Mouse (Mus musculus) limb, embryonic 13.5 days (tissue): ENCODE measurements at regions not wholly inside any gene's neighbourhood (a gene's known extent, or its start where the extent isn't known, plus 50 kb on each side); places are given as distances from the start of the nearest gene placed in this dataset.

ENCODE experiments used
- ATAC-seq: fragments of 200-750 bp; cut with Nextera tagmentation; 2 replicates; pipeline ENCODE4 v1.8.0; 2017; ENCODE audit warnings: low read depth, moderate number of reproducible peaks, moderate TSS enrichment; ENCODE audit not compliant: low FRiP score
- H3K27ac ChIP-seq: fragments of 300-500 bp; sonication (generic); 2 replicates; pipeline ENCODE4 v1.5.1; 2015; ENCODE audit warnings: inconsistent platforms, mild to moderate bottlenecking, moderate library complexity
- H3K27me3 ChIP-seq: fragments of 300-500 bp; sonication (generic); 2 replicates; pipeline ENCODE4 v1.6.1; 2015; ENCODE audit warnings: mild to moderate bottlenecking, inconsistent platforms
- H3K36me3 ChIP-seq: fragments of 300-500 bp; sonication (generic); 2 replicates; pipeline ENCODE4 v1.6.1; 2015; ENCODE audit warnings: inconsistent platforms, mild to moderate bottlenecking, moderate library complexity
- H3K4me1 ChIP-seq: fragments of 300-500 bp; sonication (generic); 2 replicates; pipeline ENCODE4 v1.6.1; 2015; ENCODE audit warnings: inconsistent platforms
- H3K4me2 ChIP-seq: fragments of 300-500 bp; sonication (generic); replicated peaks from 2 replicates; pipeline ENCODE4 v1.6.1; 2015; ENCODE audit warnings: inconsistent platforms, mild to moderate bottlenecking, moderate library complexity
- H3K4me3 ChIP-seq: fragments of 300-500 bp; sonication (generic); 2 replicates; pipeline ENCODE4 v1.5.1; 2015; ENCODE audit warnings: moderate library complexity, mild to moderate bottlenecking, inconsistent platforms
- H3K9ac ChIP-seq: fragments of 300-500 bp; sonication (generic); 2 replicates; pipeline ENCODE4 v1.6.1; 2015; ENCODE audit warnings: mild to moderate bottlenecking, inconsistent platforms
- H3K9me3 ChIP-seq: fragments of 300-500 bp; sonication (generic); 2 replicates; pipeline ENCODE4 v1.6.1; 2016; ENCODE audit warnings: inconsistent platforms
- WGBS: fragments of 180-500 bp; shearing (Covaris S2); methylation state at CpG from one replicate; pipeline ENCODE4 v1.1.7; 2015; 5-methylcytosine and 5-hydroxymethylcytosine counted together

- Histone ChIP-seq H3K27me3 (no peaks in the 10 kb centered on the region), H3K4me3 (no peak overlapping the region), H3K27ac (no peak overlapping the region), H3K9ac (no peak overlapping the region), H3K4me1 (no peaks in the 10 kb centered on the region), H3K4me2 (no peak overlapping the region), H3K9me3 (no peaks in the 10 kb centered on the region), H3K36me3 (no peaks in the 10 kb centered on the region)
- WGBS: 83% methylated on average over 4 of the region's 4 CpGs
- no peak for ATAC-seq
Observed at GRCm38 (mm10) chr9:102449366-102449765, 56.2 kb upstream of the Ky start.

- Histone ChIP-seq H3K9ac (no peak overlapping the region), H3K4me1 (no peaks in the 10 kb centered on the region), H3K36me3 (no peaks in the 10 kb centered on the region), H3K9me3 (no peaks in the 10 kb centered on the region), H3K4me3 (no peak overlapping the region), H3K27me3 (no peaks in the 10 kb centered on the region), H3K27ac (no peak overlapping the region), H3K4me2 (no peak overlapping the region)
- ATAC-seq: no peak
- 60% methylated on average over 2 of the region's 2 CpGs for WGBS
Observed at GRCm38 (mm10) chr9:102446066-102446465, 59.5 kb upstream of the Ky start.

GRCm38 (mm10) chr9:102442198-102442842 lies 63.2 kb upstream of the Ky start:
- Histone ChIP-seq H3K9me3 (no peaks in the 10 kb centered on the region), H3K27ac (no peak overlapping the region), H3K27me3 (no peaks in the 10 kb centered on the region), H3K4me1 (no peaks in the 10 kb centered on the region), H3K9ac (no peak overlapping the region), H3K36me3 (no peaks in the 10 kb centered on the region), H3K4me2 (no peak overlapping the region), H3K4me3 (no peak overlapping the region)
- WGBS: 81% methylated on average over 11 of the region's 11 CpGs
- no peak for ATAC-seq

- no peak overlapping the region for H3K4me2 ChIP-seq
- H3K4me3 ChIP-seq: no peak overlapping the region
- H3K4me1 ChIP-seq: peaks cover 10% of the 10 kb centered on the region
- WGBS: 79% methylated on average over 3 of the region's 3 CpGs
- no peak overlapping the region for H3K27ac ChIP-seq
- H3K9ac ChIP-seq: no peak overlapping the region
- H3K27me3 ChIP-seq: no peaks in the 10 kb centered on the region
- no peaks in the 10 kb centered on the region for H3K9me3 ChIP-seq
- H3K36me3 ChIP-seq: no peaks in the 10 kb centered on the region
- ATAC-seq: no peak
Observed at GRCm38 (mm10) chr9:102437641-102438040, 67.9 kb upstream of the Ky start.

- ATAC-seq: no peak
- H3K9me3 ChIP-seq: no peaks in the 10 kb centered on the region
- no peak overlapping the region for H3K4me2 ChIP-seq
- H3K27me3 ChIP-seq: no peaks in the 10 kb centered on the region
- H3K9ac ChIP-seq: no peak overlapping the region
- no peaks in the 10 kb centered on the region for H3K36me3 ChIP-seq
- WGBS: 89% methylated on average over 5 of the region's 5 CpGs
- H3K4me1 ChIP-seq: peaks cover 14% of the 10 kb centered on the region
- H3K27ac ChIP-seq: no peak overlapping the region
- H3K4me3 ChIP-seq: no peak overlapping the region
Observed at GRCm38 (mm10) chr9:102436378-102436777, 69.2 kb upstream of the Ky start.

- 86% methylated on average over 5 of the region's 5 CpGs for WGBS
- Histone ChIP-seq H3K36me3 (no peaks in the 10 kb centered on the region), H3K9ac (no peak overlapping the region), H3K27ac (no peak overlapping the region), H3K4me1 (peaks cover 29% of the 10 kb centered on the region), H3K9me3 (no peaks in the 10 kb centered on the region), H3K4me3 (no peak overlapping the region), H3K4me2 (no peak overlapping the region), H3K27me3 (peaks cover 18% of the 10 kb centered on the region)
- no peak for ATAC-seq
Observed at GRCm38 (mm10) chr9:102428031-102428430, 73.5 kb upstream of the Ephb1 start.

- ATAC-seq: no peak
- Histone ChIP-seq H3K4me1 (peaks cover 24% of the 10 kb centered on the region), H3K27ac (0 out of 2 replicates have a peak overlapping the region, but pooled peaks have one; percentile 83), H3K4me3 (peak overlapping the region; percentile 25), H3K27me3 (peaks cover 11% of the 10 kb centered on the region), H3K9ac (no peak overlapping the region), H3K36me3 (no peaks in the 10 kb centered on the region), H3K9me3 (no peaks in the 10 kb centered on the region), H3K4me2 (peak overlapping the region; percentile 57)
- WGBS: 52% methylated on average over 11 of the region's 11 CpGs
Observed at GRCm38 (mm10) chr9:102424672-102425345, 70.3 kb upstream of the Ephb1 start.

- Histone ChIP-seq H3K9me3 (no peaks in the 10 kb centered on the region), H3K4me3 (peak overlapping the region; percentile 25), H3K4me2 (peak overlapping the region; percentile 57), H3K36me3 (no peaks in the 10 kb centered on the region), H3K27ac (peak overlapping the region; percentile 83), H3K4me1 (peaks cover 24% of the 10 kb centered on the region), H3K27me3 (peaks cover 5% of the 10 kb centered on the region; the same call in 1 of the 2 replicates), H3K9ac (0 out of 2 replicates have a peak overlapping the region, but pooled peaks have one; percentile 31)
- WGBS: 6% methylated on average over 20 of the region's 20 CpGs
- peak; percentile 83 for ATAC-seq
Observed at GRCm38 (mm10) chr9:102423919-102424671, 69.6 kb upstream of the Ephb1 start.

GRCm38 (mm10) chr9:102423465-102423918 lies 69.0 kb upstream of the Ephb1 start:
- H3K27ac ChIP-seq: peak overlapping the region; percentile 83
- 0 out of 2 replicates have a peak overlapping the region, but pooled peaks have one; percentile 31 for H3K9ac ChIP-seq
- WGBS: 5% methylated on average over 9 of the region's 9 CpGs

GRCm38 (mm10) chr9:102421826-102422225 lies 67.3 kb upstream of the Ephb1 start:
- Histone ChIP-seq H3K36me3 (no peaks in the 10 kb centered on the region), H3K27ac (no peak overlapping the region), H3K4me2 (no peak overlapping the region), H3K27me3 (no peaks in the 10 kb centered on the region), H3K9me3 (no peaks in the 10 kb centered on the region; the same call in 1 of the 2 replicates), H3K4me1 (peaks cover 24% of the 10 kb centered on the region), H3K9ac (no peak overlapping the region), H3K4me3 (no peak overlapping the region)
- no peak for ATAC-seq
- 87% methylated on average over 3 of the region's 3 CpGs for WGBS

More at GRCm38 (mm10) chr9:102423465-102423918, 69.0 kb upstream of the Ephb1 start:
- Histone ChIP-seq H3K4me3 (peak overlapping the region; percentile 25; the same call in 1 of the 2 replicates), H3K4me1 (peaks cover 24% of the 10 kb centered on the region), H3K36me3 (no peaks in the 10 kb centered on the region), H3K27me3 (no peaks in the 10 kb centered on the region), H3K4me2 (peak overlapping the region; percentile 57), H3K9me3 (no peaks in the 10 kb centered on the region)
- no peak for ATAC-seq

- no peak overlapping the region for H3K4me3 ChIP-seq
- 36% methylated on average over 12 of the region's 12 CpGs for WGBS
- peaks cover 24% of the 10 kb centered on the region for H3K4me1 ChIP-seq
- no peaks in the 10 kb centered on the region for H3K27me3 ChIP-seq
- no peak overlapping the region for H3K9ac ChIP-seq
- no peak overlapping the region for H3K27ac ChIP-seq
- no peaks in the 10 kb centered on the region for H3K36me3 ChIP-seq
- H3K4me2 ChIP-seq: no peak overlapping the region
- ATAC-seq: no peak
- H3K9me3 ChIP-seq: no peaks in the 10 kb centered on the region; the same call in 1 of the 2 replicates
Observed at GRCm38 (mm10) chr9:102420196-102420595, 65.7 kb upstream of the Ephb1 start.

- no peaks in the 10 kb centered on the region for H3K27me3 ChIP-seq
- no peak overlapping the region for H3K4me3 ChIP-seq
- no peaks in the 10 kb centered on the region for H3K4me1 ChIP-seq
- no peaks in the 10 kb centered on the region for H3K36me3 ChIP-seq
- H3K9me3 ChIP-seq: no peaks in the 10 kb centered on the region; the same call in 1 of the 2 replicates
- WGBS: 56% methylated on average over 2 of the region's 2 CpGs
- H3K27ac ChIP-seq: no peak overlapping the region
- H3K4me2 ChIP-seq: no peak overlapping the region
- no peak overlapping the region for H3K9ac ChIP-seq
- no peak for ATAC-seq
Observed at GRCm38 (mm10) chr9:102413631-102414030, 59.1 kb upstream of the Ephb1 start.
